Mouse (Mus musculus) heart, embryonic 12.5 days (tissue): ENCODE results near the gene 4933416C03Rik. TPM values are rescaled to one million over a fixed set of nuclear protein-coding genes. Genes with fewer than 3 reads are reported as not detected.

Experiments
- ATAC-seq: fragments of 200-750 bp; cut with Nextera tagmentation; 2 replicates; pipeline ENCODE4 v1.8.0; 2017; ENCODE audit warnings: moderate TSS enrichment, moderate library complexity; ENCODE audit not compliant: insufficient number of reproducible peaks, low FRiP score
- H3K27ac ChIP-seq: fragments of 300-500 bp; sonication (generic); 2 replicates; pipeline ENCODE4 v1.5.1; 2016; ENCODE audit warnings: mild to moderate bottlenecking, moderate library complexity; ENCODE audit not compliant: poor library complexity, severe bottlenecking
- H3K27me3 ChIP-seq: fragments of 300-500 bp; sonication (generic); replicated peaks from 2 replicates; pipeline ENCODE4 v1.6.1; 2016; ENCODE audit warnings: mild to moderate bottlenecking, moderate library complexity
- H3K36me3 ChIP-seq: fragments of 300-500 bp; sonication (generic); 2 replicates; pipeline ENCODE4 v1.6.1; 2016; ENCODE audit warnings: mild to moderate bottlenecking, moderate library complexity
- H3K4me1 ChIP-seq: fragments of 300-500 bp; sonication (generic); replicated peaks from 2 replicates; pipeline ENCODE4 v1.6.1; 2016; ENCODE audit warnings: mild to moderate bottlenecking
- H3K4me2 ChIP-seq: fragments of 300-500 bp; sonication (generic); 2 replicates; pipeline ENCODE4 v1.6.1; 2016; ENCODE audit warnings: mild to moderate bottlenecking, moderate library complexity
- H3K4me3 ChIP-seq: fragments of 300-500 bp; sonication (generic); 2 replicates; pipeline ENCODE4 v1.5.1; 2016; ENCODE audit warnings: mild to moderate bottlenecking
- H3K9ac ChIP-seq: fragments of 300-500 bp; sonication (generic); 2 replicates; pipeline ENCODE4 v1.6.1; 2016; ENCODE audit warnings: mild to moderate bottlenecking, moderate library complexity
- H3K9me3 ChIP-seq: fragments of 300-500 bp; sonication (generic); replicated peaks from 2 replicates; pipeline ENCODE4 v1.6.1; 2016; ENCODE audit warnings: mild to moderate bottlenecking, moderate library complexity
- WGBS: fragments of 180-500 bp; shearing (Covaris S2); methylation state at CpG from one replicate; pipeline ENCODE4 v1.1.7; 2016; 5-methylcytosine and 5-hydroxymethylcytosine counted together
- polyA plus RNA-seq: library from polyadenylated mRNA; unstranded; fragments of >200 nt; fragmentation: Nextera tagmentation; extraction: Ambion mirVana; gene quantifications from 2 replicates; pipeline ENCODE4 v1.2.1, GENCODE M21; 2016

Gene 4933416C03Rik
- polyA plus RNA-seq, 1 experiment from 2014 or later: not detected

GRCm38 (mm10) chr10:116123808-116124207 is 10.1 kb upstream of the 4933416C03Rik start:
- no peaks in the 10 kb centered on the region for H3K4me1 ChIP-seq
- no peak overlapping the region for H3K9ac ChIP-seq
- H3K9me3 ChIP-seq: no peaks in the 10 kb centered on the region
- H3K27ac ChIP-seq: no peak overlapping the region
- WGBS: 90% methylated on average over 2 of the region's 2 CpGs
- ATAC-seq: no peak
- H3K4me3 ChIP-seq: no peak overlapping the region
- H3K4me2 ChIP-seq: no peak overlapping the region
- H3K27me3 ChIP-seq: no peaks in the 10 kb centered on the region
- H3K36me3 ChIP-seq: no peaks in the 10 kb centered on the region

- no peaks in the 10 kb centered on the region for H3K36me3 ChIP-seq
- H3K4me2 ChIP-seq: no peak overlapping the region
- H3K4me3 ChIP-seq: no peak overlapping the region
- no peaks in the 10 kb centered on the region for H3K9me3 ChIP-seq
- 84% methylated on average over 2 of the region's 2 CpGs for WGBS
- no peaks in the 10 kb centered on the region for H3K4me1 ChIP-seq
- H3K27ac ChIP-seq: no peak overlapping the region
- no peaks in the 10 kb centered on the region for H3K27me3 ChIP-seq
- H3K9ac ChIP-seq: no peak overlapping the region
- ATAC-seq: no peak
Measured at GRCm38 (mm10) chr10:116121463-116121862, 7.7 kb upstream of the 4933416C03Rik start.

DNA sequence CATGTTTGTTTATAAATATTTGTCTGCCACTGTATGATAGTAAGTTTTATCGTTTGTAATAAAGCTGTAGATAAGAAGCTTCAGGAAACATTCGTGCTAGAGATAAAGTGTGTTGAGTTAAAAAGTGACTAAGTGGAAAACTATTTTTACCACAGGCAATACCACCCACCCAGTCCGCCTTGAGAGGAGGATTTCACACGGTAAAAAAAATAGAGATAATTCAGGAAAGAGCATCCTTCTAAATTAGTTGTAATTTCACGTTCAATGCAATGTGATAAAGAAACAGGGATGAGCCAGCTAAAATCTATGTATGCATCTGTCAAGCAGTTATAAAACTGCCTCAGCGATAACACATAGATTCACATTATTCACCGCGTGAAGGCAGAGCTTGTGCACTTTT is 3.3 kb upstream of the 4933416C03Rik start:
- Histone ChIP-seq H3K27ac (no peak overlapping the region), H3K36me3 (no peaks in the 10 kb centered on the region), H3K4me2 (no peak overlapping the region), H3K4me3 (no peak overlapping the region), H3K4me1 (no peaks in the 10 kb centered on the region), H3K27me3 (no peaks in the 10 kb centered on the region), H3K9ac (no peak overlapping the region), H3K9me3 (peaks cover 15% of the 10 kb centered on the region)
- no peak for ATAC-seq
- WGBS: 43% methylated on average over 8 of the region's 8 CpGs

DNA sequence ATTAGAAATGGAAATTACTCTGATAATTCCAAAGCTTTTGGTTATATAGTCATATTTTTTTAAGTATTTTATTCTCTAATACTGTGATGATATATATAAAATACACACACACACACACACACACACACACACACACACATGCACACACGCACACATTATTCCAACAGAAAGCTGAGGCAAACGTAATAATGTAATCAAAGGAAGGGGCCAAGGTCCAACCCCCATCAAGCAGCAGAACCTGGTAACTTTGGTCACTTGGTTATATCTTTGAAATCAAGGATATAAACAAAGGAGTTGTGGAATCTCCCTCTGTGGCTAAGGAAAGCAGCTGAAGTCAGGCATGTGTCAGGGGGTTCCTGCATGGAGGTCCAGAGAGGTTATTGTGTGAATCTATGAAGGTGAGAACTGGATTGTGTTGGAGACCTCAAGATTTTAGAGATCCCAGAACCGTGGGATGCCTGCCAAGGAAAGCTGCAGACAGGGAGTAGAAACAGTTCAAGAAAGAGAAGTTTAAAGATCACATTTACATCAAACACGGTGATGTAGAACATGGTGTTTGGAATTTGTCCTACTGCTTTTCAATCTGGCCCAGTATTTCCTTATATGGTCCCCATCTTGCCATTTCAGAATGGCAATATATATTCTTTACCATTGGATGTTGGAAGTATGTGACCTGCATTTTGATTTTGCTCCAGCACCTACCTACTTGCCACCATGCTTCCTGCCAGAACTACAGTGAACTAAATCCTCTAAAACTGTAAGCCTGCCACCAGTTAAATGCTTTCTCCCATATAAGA is 2.4 kb upstream of the 4933416C03Rik start:
- no peak for ATAC-seq
- no peak overlapping the region for H3K27ac ChIP-seq
- WGBS: 69% methylated on average over 4 of the region's 4 CpGs
- H3K9me3 ChIP-seq: peaks cover 15% of the 10 kb centered on the region
- H3K4me3 ChIP-seq: no peak overlapping the region
- no peak overlapping the region for H3K4me2 ChIP-seq
- H3K4me1 ChIP-seq: no peaks in the 10 kb centered on the region
- H3K9ac ChIP-seq: no peak overlapping the region
- H3K36me3 ChIP-seq: no peaks in the 10 kb centered on the region
- H3K27me3 ChIP-seq: no peaks in the 10 kb centered on the region

DNA sequence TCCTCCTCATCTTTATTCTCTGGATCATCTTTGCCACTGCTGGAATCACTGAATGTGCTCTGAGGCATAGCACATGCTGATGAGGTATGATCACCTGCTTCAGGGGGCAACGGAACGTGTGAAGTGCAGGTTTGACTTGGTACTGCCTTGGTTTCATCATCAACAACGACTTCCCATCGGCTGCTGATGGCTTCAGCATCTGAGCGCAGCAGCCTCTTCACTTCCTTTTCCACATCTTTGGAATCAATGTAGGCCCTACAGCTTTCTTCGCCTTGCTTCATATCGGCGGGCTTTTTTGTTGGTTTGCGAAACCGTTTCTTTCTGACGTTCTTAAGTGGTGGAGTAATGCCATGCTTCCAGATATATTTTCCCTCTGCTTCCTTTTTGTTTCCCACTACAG is 849 bp downstream of the 4933416C03Rik start:
- Histone ChIP-seq H3K9ac (no peak overlapping the region), H3K4me1 (no peaks in the 10 kb centered on the region), H3K36me3 (no peaks in the 10 kb centered on the region), H3K9me3 (peaks cover 15% of the 10 kb centered on the region), H3K27ac (no peak overlapping the region), H3K4me3 (no peak overlapping the region), H3K4me2 (no peak overlapping the region), H3K27me3 (no peaks in the 10 kb centered on the region)
- 89% methylated on average over 11 of the region's 11 CpGs for WGBS
- ATAC-seq: no peak

GRCm38 (mm10) chr10:116108730-116109129 is 5.0 kb downstream of the 4933416C03Rik start:
- no peak for ATAC-seq
- H3K27ac ChIP-seq: no peak overlapping the region
- H3K4me1 ChIP-seq: no peaks in the 10 kb centered on the region
- no peak overlapping the region for H3K4me3 ChIP-seq
- H3K9ac ChIP-seq: no peak overlapping the region
- H3K27me3 ChIP-seq: no peaks in the 10 kb centered on the region
- H3K4me2 ChIP-seq: no peak overlapping the region
- peaks cover 10% of the 10 kb centered on the region for H3K9me3 ChIP-seq
- 90% methylated on average over 1 of the region's 1 CpGs for WGBS
- no peaks in the 10 kb centered on the region for H3K36me3 ChIP-seq

- Histone ChIP-seq H3K4me1 (no peaks in the 10 kb centered on the region), H3K9me3 (0 out of 2 replicates have a peak, but pooled peaks cover 5% of the 10 kb centered on the region), H3K27me3 (no peaks in the 10 kb centered on the region), H3K27ac (no peak overlapping the region), H3K4me2 (no peak overlapping the region), H3K9ac (no peak overlapping the region), H3K4me3 (no peak overlapping the region), H3K36me3 (no peaks in the 10 kb centered on the region)
- 68% methylated on average over 4 of the region's 4 CpGs for WGBS
- no peak for ATAC-seq
Measured at GRCm38 (mm10) chr10:116108176-116108575, 5.5 kb downstream of the 4933416C03Rik start.

DNA sequence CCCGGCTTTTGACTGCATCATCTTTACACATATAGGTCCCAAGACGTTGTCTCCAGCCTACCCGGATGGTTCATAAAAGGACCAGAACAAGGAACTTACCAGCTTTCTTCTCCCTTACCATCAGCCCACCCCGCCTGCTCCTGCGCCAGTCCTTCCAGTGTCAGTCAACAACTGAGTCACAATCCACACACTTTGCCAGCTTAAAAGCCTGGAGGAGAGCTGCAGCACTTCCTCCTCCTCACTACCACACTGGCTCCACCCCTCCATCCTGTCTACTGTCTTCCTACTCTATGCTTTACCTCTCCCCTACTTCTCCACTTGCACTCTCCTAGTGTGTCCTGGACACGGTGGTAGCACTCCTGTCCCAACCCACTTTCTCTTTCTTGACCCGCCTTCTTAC is 15.2 kb downstream of the 4933416C03Rik start:
- Histone ChIP-seq H3K4me1 (no peaks in the 10 kb centered on the region), H3K27me3 (no peaks in the 10 kb centered on the region), H3K9ac (no peak overlapping the region), H3K4me2 (no peak overlapping the region), H3K4me3 (no peak overlapping the region), H3K27ac (no peak overlapping the region), H3K9me3 (no peaks in the 10 kb centered on the region), H3K36me3 (no peaks in the 10 kb centered on the region)
- no peak for ATAC-seq
- WGBS: 88% methylated on average over 7 of the region's 7 CpGs

DNA sequence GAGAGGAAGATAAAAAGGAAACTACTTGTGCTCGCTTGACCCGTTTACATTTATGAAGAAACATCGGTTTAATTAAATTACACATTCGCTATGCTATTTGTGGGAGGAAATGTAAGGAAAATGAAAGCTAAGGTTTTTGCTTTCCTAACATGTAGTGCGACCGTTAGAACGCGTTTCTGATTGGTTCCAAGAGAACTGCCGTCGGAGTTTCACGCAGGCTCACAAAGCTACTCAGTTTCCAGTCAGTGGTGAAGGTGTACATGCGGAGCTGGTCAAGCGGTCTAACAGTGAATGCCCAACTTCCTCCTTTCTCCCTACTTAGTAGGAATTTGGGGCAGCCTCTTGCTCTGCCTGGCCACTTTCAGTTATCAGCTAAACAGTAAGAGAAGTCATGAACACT is 17.3 kb downstream of the 4933416C03Rik start:
- H3K27me3 ChIP-seq: no peaks in the 10 kb centered on the region
- no peak overlapping the region for H3K27ac ChIP-seq
- WGBS: 91% methylated on average over 13 of the region's 13 CpGs
- H3K36me3 ChIP-seq: no peaks in the 10 kb centered on the region
- no peak for ATAC-seq
- no peak overlapping the region for H3K4me2 ChIP-seq
- H3K9me3 ChIP-seq: no peaks in the 10 kb centered on the region
- H3K4me1 ChIP-seq: no peaks in the 10 kb centered on the region
- H3K4me3 ChIP-seq: no peak overlapping the region
- no peak overlapping the region for H3K9ac ChIP-seq

GRCm38 (mm10) chr10:116083965-116084364 is 29.8 kb downstream of the 4933416C03Rik start:
- Histone ChIP-seq H3K27ac (no peak overlapping the region), H3K36me3 (no peaks in the 10 kb centered on the region), H3K4me1 (no peaks in the 10 kb centered on the region), H3K9ac (no peak overlapping the region), H3K27me3 (no peaks in the 10 kb centered on the region), H3K9me3 (no peaks in the 10 kb centered on the region), H3K4me3 (no peak overlapping the region), H3K4me2 (no peak overlapping the region)
- WGBS: 22% methylated on average over 3 of the region's 3 CpGs
- no peak for ATAC-seq

GRCm38 (mm10) chr10:116080841-116081240 is 32.9 kb downstream of the 4933416C03Rik start:
- no peak overlapping the region for H3K4me3 ChIP-seq
- no peak for ATAC-seq
- H3K9me3 ChIP-seq: no peaks in the 10 kb centered on the region
- no peak overlapping the region for H3K4me2 ChIP-seq
- H3K9ac ChIP-seq: no peak overlapping the region
- H3K4me1 ChIP-seq: no peaks in the 10 kb centered on the region
- no peaks in the 10 kb centered on the region for H3K36me3 ChIP-seq
- no peaks in the 10 kb centered on the region for H3K27me3 ChIP-seq
- 85% methylated on average over 6 of the region's 6 CpGs for WGBS
- H3K27ac ChIP-seq: no peak overlapping the region

- 40% methylated on average over 7 of the region's 7 CpGs for WGBS
- no peak for ATAC-seq
Measured at GRCm38 (mm10) chr10:116079396-116079795, 34.3 kb downstream of the 4933416C03Rik start.

More at GRCm38 (mm10) chr10:116079396-116079795, 34.3 kb downstream of the 4933416C03Rik start:
- Histone ChIP-seq H3K4me2 (no peak overlapping the region), H3K9me3 (no peaks in the 10 kb centered on the region), H3K36me3 (no peaks in the 10 kb centered on the region), H3K4me1 (no peaks in the 10 kb centered on the region), H3K27ac (no peak overlapping the region), H3K9ac (no peak overlapping the region), H3K27me3 (no peaks in the 10 kb centered on the region), H3K4me3 (no peak overlapping the region)
